Mouse (Mus musculus) gastrocnemius, adult 18-20 months (tissue): ENCODE results near the gene C8b. TPM values are rescaled to one million over a fixed set of nuclear protein-coding genes. Genes with fewer than 3 reads are reported as not detected.

Source experiments
- DNase-seq: peaks from one replicate; pipeline ENCODE4 v3.0.0; 2021; ENCODE audit warnings: low spot score
- long read RNA-seq, 2 experiments: library from polyadenylated mRNA; stranded (forward); transcript quantifications; one replicate each; pipeline ENCODE4 v2.0.0; 2021
- total RNA-seq, 2 experiments: library from RNA; stranded (reverse); gene quantifications; 2 replicates each; pipeline ENCODE4 v1.2.3; 2021

C8b gene
- total RNA-seq = under 1 TPM in 1 of 2 experiments, not detected in 1; 0.12 TPM
- long read RNA-seq, experiment 1 = 0 reads
- long read RNA-seq, experiment 2 = 0 reads

DNA sequence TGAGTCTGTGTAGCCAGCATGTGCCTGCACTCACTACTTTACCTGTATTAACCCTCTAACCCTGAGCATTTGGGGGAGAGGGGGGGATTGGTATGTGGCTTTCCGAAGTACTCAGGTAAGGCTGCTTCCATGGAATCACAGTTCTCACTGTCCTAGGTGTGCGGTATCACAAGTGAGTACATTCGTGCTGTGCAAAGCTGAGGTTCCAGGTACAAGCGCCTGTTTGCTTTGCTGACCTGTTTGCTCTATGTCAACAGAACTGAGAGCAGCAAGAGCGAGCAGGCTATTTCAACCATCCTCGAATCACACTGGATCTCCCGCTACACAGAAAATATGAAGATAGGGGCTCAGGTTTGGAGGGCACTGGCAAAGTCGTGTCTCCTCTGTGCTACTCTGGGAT, at the start of gene C8b:
C8b (plus strand) TSS at position 253 of the 400 bp plus-strand sequence.
- no peak for DNase-seq

DNA sequence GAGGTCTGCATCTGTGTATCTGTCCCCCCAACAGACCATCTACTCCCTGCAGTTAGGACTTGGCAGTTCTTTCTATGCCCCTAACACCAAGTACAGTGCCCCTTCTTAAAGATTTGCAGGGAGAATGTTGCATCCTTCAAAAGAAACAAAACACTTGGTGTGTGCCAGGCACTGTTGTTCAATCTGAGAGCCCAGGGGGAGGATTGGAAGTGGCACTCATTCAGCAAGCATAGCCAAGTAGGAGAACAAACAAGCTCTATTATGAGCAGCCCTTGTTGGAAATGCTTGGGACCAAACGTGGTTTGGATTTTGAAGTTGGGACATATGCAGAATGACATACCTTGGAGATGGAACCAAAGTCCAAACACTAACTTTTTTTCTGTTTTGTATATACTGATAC, 49.6 kb upstream of the C8b start:
- DNase-seq = no peak

GRCm38 (mm10) chr4:104718973-104719795, 46.9 kb upstream of the C8b start:
- no peak for DNase-seq

DNA sequence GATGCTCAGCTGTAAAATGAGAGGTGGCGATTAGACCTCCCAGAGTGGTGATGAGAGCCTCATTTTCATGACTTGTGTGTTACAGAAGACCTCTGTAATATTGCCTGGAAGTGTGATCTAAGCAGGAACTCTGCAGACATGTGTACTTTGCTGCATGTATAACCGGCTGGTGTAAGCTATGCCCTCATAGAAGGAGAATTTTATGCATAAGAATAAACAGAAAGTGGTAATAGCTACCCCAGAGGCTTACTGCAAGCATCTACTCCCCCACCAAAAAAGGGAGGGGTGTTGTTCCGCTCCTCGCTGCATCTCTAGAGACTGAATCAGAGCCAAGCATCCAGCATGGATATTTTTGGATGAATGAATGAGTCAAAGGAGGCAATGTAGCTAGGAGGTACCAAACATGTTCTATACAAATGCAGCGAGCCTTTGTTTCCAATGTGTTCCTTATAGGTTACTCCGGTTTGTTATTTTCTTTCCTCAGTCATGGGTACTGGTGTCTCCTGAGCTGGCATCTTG, 42.5 kb upstream of the C8b start:
- DNase-seq = no peak

DNA sequence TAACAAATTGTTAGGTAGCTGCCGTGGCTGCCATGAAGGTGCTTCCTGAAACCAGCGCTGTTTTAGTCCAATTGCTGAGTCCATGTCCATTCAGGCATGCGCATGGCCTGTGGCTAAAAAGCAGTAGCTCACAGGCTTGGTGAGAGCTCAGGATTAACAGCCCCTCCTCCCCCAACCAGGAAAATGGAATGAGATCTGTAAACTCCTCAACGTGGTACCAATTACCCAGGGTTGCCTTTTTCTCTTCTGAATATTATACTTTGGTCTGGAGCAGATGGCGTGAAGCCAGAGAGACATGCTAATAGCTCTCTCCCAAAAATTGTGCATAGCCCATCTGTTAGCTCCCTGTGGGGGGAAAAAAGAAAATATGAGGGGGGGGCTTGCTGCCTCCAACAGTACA, 41.9 kb upstream of the C8b start:
- DNase-seq = no peak

DNA sequence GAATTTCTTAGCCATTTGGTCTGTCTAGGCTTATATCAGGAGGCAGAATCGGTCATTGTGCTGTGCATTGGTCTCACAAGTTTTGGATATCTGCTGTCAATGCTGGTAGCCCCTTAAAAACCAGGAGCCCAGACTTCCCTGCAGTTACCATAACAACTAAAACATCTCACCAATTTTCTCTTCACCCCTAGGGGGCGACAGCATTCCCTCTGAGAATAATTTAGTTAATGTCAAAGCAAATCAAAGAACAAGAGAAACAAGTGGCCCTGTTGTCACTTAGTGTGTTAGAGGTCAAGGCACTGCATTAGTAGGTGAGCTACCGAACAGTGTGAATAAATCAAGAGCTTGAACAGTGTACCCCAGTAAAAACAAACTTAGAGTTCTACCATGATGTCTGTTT, 40.4 kb upstream of the C8b start:
- DNase-seq = no peak

DNA sequence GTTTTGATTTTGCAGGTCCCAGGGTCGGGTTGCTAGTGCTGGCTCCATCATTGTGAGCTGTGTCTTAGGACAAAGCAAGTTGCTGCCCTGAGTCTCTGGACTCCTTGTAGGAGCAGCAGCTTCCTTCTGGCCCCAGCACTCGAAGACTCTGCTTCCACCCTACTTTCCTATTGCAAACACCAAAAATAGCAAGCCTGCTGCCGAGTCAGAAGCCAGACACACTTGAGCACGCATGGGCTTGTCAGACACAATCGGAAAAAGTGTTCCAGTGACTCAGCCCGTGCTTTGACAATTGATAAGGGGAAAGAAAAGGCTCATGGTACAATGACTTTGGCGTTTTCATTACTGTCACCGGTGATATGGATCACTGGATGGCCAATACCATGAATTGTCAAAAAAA, 36.9 kb upstream of the C8b start:
- no peak for DNase-seq

DNA sequence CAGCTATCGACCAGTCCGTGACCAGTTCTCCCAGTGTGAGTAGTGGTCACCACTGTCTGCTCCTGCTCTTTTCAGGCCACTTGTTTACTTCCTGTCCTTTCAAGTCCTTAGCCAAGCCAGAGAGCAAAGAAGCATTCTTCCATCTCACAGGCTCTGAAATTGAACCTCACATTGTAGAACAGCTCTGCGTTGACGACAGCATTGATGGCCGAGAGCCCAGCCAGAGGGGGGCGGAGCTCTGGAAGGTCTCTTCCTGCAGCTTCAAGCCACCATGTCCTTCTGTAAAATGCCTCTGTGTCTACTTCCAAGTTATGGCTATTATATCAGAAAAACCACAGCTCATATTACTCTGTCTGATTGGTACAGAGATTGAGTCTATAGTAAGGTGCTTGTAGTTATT, 19.6 kb upstream of the C8b start:
- no peak for DNase-seq

DNA sequence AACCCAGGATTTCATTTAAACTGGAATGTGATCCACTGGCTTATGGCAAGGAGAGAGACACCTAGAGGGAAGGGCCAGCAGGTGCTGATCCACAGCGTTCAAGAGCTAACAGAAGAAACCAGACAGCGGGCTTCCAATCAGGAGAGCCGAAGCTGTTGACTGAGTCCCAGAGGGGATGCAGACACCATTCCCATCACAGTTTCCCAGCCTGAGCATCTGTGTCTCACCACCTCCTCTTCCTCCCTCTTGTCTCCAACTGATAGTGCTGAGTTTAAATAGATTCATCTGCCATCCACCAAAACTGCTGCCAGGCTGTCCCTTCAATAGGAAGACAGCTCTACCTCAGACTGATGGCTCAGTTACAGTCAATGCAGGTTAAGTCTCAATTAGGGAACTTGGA, 12.0 kb upstream of the C8b start:
- no peak for DNase-seq

GRCm38 (mm10) chr4:104760878-104761624, 5.1 kb upstream of the C8b start:
- no peak for DNase-seq

- no peak for DNase-seq
Measured at GRCm38 (mm10) chr4:104768190-104768589, 2.1 kb downstream of the C8b start.

DNA sequence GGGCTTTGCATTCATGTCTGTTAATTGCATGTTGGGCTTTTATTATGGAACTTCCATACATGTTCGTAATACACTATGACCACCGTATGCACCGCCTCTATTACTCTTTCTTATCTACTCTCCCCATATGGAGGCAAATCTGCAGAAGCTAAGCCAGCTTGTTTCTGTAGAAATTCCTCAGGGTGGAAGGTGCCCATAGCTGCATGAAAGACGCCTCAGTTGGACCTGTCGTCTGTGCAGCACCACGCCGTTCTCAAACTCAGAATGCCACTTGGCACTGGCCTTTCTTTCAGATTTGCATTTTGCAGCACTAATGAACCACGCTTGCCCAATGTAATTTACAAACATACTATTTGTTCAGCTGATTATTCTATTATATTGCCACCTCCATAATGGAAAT, 3.5 kb downstream of the C8b start:
- no peak for DNase-seq

- DNase-seq = no peak
Measured at GRCm38 (mm10) chr4:104770331-104770730, 4.2 kb downstream of the C8b start.

- no peak for DNase-seq
Measured at GRCm38 (mm10) chr4:104775601-104776000, 9.5 kb downstream of the C8b start.

- DNase-seq = no peak
Measured at GRCm38 (mm10) chr4:104779460-104779859, 13.3 kb downstream of the C8b start.

GRCm38 (mm10) chr4:104781441-104781840, 15.3 kb downstream of the C8b start:
- DNase-seq = no peak

DNA sequence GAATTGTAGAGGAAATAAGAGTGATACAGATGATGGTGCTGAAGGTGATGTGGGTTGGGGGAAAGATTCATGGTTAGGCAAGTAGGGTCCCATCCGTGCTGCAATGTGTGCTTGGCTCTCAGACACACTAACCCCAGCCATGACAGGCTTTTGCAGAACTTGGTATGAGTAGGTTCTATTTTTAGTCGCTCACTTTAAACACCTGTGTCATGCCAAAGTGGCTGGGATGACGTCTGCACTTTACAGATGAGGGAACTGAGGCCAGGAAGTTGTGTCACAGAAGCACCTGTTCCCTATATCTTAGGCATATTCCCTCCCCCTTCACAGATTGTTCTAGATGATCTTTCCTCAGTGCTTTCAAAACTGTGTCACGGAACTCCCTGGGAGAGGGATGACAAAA, 16.2 kb downstream of the C8b start:
- no peak for DNase-seq

GRCm38 (mm10) chr4:104792111-104792510, 26.0 kb downstream of the C8b start:
- DNase-seq = no peak

- DNase-seq = no peak
Measured at GRCm38 (mm10) chr4:104798951-104799350, 32.8 kb downstream of the C8b start.

- no peak for DNase-seq
Measured at GRCm38 (mm10) chr4:104801625-104802024, 35.5 kb downstream of the C8b start.

GRCm38 (mm10) chr4:104804100-104804499, 38.0 kb downstream of the C8b start:
- no peak for DNase-seq

GRCm38 (mm10) chr4:104805414-104806257, 39.5 kb downstream of the C8b start:
- DNase-seq = no peak
